ENCODE assay signal across 9 mouse cellular contexts in the genomic region with DNA sequence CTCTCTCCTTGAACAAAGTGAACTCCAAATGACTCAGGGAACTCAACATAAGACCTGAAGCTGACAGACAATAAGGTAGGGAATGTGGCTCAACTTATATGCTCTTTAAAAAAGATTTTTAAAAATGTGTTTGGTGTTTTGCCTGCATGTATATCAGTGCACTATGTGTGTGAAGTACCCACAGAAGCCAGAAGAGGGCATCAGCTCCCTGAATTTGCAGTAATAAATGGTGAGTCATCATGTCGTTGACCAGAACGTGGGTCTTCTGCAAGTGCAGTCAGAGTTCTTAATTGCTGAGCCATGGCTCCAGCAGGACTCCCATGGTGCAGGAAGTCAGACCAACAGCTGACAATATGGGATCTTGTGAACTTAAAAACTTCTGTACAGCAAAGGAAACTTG.
DNase-seq lines count a peak whose midpoint lies in the region; ATAC-seq and TF ChIP-seq lines count a peak whose summit lies in the region.
"Had no signal": no experiment of that assay in that cellular context is flagged by ENCODE, and none has a peak within 500 bp of the region (broad histone marks: within the 10 kb centered on the region; RNA-seq: fewer than 3 reads in every experiment).

No protein-coding gene starts in this region.

- H3K9ac ChIP-seq in liver, adult 2 months (ENCODE audit: low read depth, low read length): no peak overlapping the region
- no peak overlapping the region for H3K9ac ChIP-seq in midbrain, embryonic 14.5 days (replicated peaks; ENCODE audit: low read length)
- H3K9ac ChIP-seq: heart, embryonic 13.5 days had no signal

- no peak for ATAC-seq in cerebellum, adult (ENCODE audit: insufficient number of reproducible peaks, low FRiP score, low TSS enrichment)
- no peak for ATAC-seq in midbrain, embryonic 14.5 days (ENCODE audit: low FRiP score, low TSS enrichment)

- no peak for TF ChIP-seq POLR2A in liver, adult 2 months (IDR thresholded peaks at IDR 0.05; ENCODE audit: extremely low read depth, insufficient read depth, low read length)

- WGBS in liver, adult 2 months: 6% methylated on average over 2 of the region's 2 CpGs
- 1% methylated on average over 2 of the region's 2 CpGs for WGBS in midbrain, embryonic 14.5 days

- H3K79me2 ChIP-seq in liver, adult 2 months (ENCODE audit: control insufficient read depth, insufficient read depth, low read length): no peaks in the 10 kb centered on the region

- H3K36me3 ChIP-seq in liver, adult 2 months (ENCODE audit: control insufficient read depth, insufficient read depth, low read length): no peaks in the 10 kb centered on the region
- no peaks in the 10 kb centered on the region for H3K36me3 ChIP-seq in midbrain, embryonic 14.5 days (ENCODE audit: control insufficient read depth, insufficient read depth, low read length)
- H3K36me3 ChIP-seq: heart, embryonic 13.5 days had no signal

- H3K4me2 ChIP-seq in midbrain, embryonic 14.5 days (ENCODE audit: low read length): no peak overlapping the region
- H3K4me2 ChIP-seq: heart, embryonic 13.5 days had no signal

- H3K9me3 ChIP-seq in midbrain, embryonic 14.5 days (ENCODE audit: control insufficient read depth, low read length): no peaks in the 10 kb centered on the region
- H3K9me3 ChIP-seq: heart, embryonic 13.5 days had no signal

- no peak for TF ChIP-seq CTCF in liver, adult 2 months (IDR thresholded peaks at IDR 0.05; ENCODE audit: low read depth, low read length)

- H3K27me3 ChIP-seq in liver, adult 2 months (ENCODE audit: control insufficient read depth, insufficient read depth, low read length): no peaks in the 10 kb centered on the region
- H3K27me3 ChIP-seq in midbrain, embryonic 14.5 days (ENCODE audit: control insufficient read depth, insufficient read depth, low read length): no peaks in the 10 kb centered on the region
- H3K27me3 ChIP-seq: heart, embryonic 13.5 days had no signal

- H3K4me3 ChIP-seq in liver, adult 2 months (ENCODE audit: insufficient read depth, low read depth, low read length): no peak overlapping the region
- no peak overlapping the region for H3K4me3 ChIP-seq in midbrain, embryonic 14.5 days (replicated peaks; ENCODE audit: low read depth, low read length)
- H3K4me3 ChIP-seq: heart, embryonic 13.5 days had no signal

- H3K27ac ChIP-seq in liver, adult 2 months (replicated peaks; ENCODE audit: insufficient read depth, low read depth, low read length): no peak overlapping the region
- no peak overlapping the region for H3K27ac ChIP-seq in midbrain, embryonic 14.5 days (replicated peaks; ENCODE audit: low read depth, low read length)
- H3K27ac ChIP-seq: heart, embryonic 13.5 days had no signal

- DNase-seq in cerebellum, postnatal 14 days: peak; percentile 50 to 65
- peak; percentile 6 for DNase-seq in liver, adult 2 months (ENCODE audit: extremely low read depth, low read depth, low spot score)
- no peak for DNase-seq in liver
- DNase-seq in embryo, embryonic 9.5 days (ENCODE audit: extremely low spot score): peak; percentile 52
- DNase-seq in midbrain, embryonic 14.5 days: peak; percentile 65
- DNase-seq in heart, adult 18-20 months: no peak
- DNase-seq in thymus, postnatal 0 days (ENCODE audit: low spot score): no peak

- H3K4me1 ChIP-seq in liver, adult 2 months (ENCODE audit: control insufficient read depth, insufficient read depth, low read length): no peaks in the 10 kb centered on the region
- H3K4me1 ChIP-seq in midbrain, embryonic 14.5 days (ENCODE audit: control insufficient read depth, insufficient read depth, low read length): no peaks in the 10 kb centered on the region
- H3K4me1 ChIP-seq: heart, embryonic 13.5 days had no signal

Comparison
In these comparisons a context has a peak if more than half of its experiments do, and no peak if none do; other contexts are left out.
1. DNase-seq: peak in cerebellum, postnatal 14 days (2 of 2), liver, adult 2 months (single experiment), embryo, embryonic 9.5 days (single experiment) and midbrain, embryonic 14.5 days (single experiment); none in liver (single experiment), heart, adult 18-20 months (0 of 2) and thymus, postnatal 0 days (single experiment).